Mouse (Mus musculus) myocyte (in vitro differentiated cells): ENCODE results near the gene Nat8f3. TPM values are rescaled to one million over a fixed set of nuclear protein-coding genes. Genes with fewer than 3 reads are reported as not detected.
"Not testable (repeated sequence)": the region's sequence is repeated elsewhere in the genome, so short reads cannot be mapped to it uniquely, and the experiment has no call there.

Source experiments
- H3K27me3 ChIP-seq: one replicate; pipeline ENCODE4 v1.6.1; 2011; ENCODE audit not compliant: control insufficient read depth, insufficient read depth, insufficient read length
- H3K36me3 ChIP-seq: one replicate; pipeline ENCODE4 v1.6.1; 2011; ENCODE audit not compliant: control insufficient read depth, insufficient read depth
- H3K4me2 ChIP-seq: one replicate; pipeline ENCODE4 v1.6.1; 2011; ENCODE audit warnings: low read depth, control low read depth
- H3K4me3 ChIP-seq: one replicate; pipeline ENCODE4 v1.5.1; 2011; ENCODE audit warnings: mild to moderate bottlenecking, control low read depth, moderate library complexity
- H3K79me2 ChIP-seq: one replicate; pipeline ENCODE4 v1.6.1; 2011; ENCODE audit not compliant: control insufficient read depth, insufficient read depth
- H3ac ChIP-seq: one replicate; pipeline ENCODE4 v1.6.1; 2011; ENCODE audit not compliant: control insufficient read depth, insufficient read length
- polyA plus RNA-seq: library from polyadenylated mRNA; unstranded; fragments of >200 nt; fragmentation: generic; extraction: Trizol; gene quantifications from one replicate; pipeline ENCODE4 v1.2.1, GENCODE M21; 2012; ENCODE audit warnings: missing spikeins

The Nat8f3 gene
- polyA plus RNA-seq, 1 experiment, result not detected

DNA sequence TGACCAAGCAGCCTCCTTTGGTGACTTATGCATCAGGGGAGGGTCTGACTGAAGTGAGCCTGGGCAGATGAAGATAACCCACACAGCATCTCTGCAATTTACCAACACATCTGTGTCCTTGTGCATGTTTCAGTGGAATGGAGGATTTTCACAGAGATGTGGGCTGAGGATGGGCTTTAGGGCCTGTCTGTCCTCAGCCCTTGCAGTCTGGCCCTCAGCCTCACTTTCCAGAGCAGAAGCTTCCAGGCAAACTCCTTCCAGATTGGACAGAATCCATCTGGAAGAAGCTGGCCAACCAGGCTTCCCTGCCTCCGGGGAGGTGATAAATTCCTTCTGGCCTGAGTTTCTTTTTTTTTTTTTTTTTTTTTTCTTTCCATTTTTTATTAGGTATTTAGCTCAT is 55.9 kb downstream of the Nat8f3 start:
- H3K4me3 ChIP-seq, H3K79me2 ChIP-seq, H3K4me2 ChIP-seq, H3ac ChIP-seq, H3K36me3 ChIP-seq, H3K27me3 ChIP-seq: not testable (repeated sequence)

DNA sequence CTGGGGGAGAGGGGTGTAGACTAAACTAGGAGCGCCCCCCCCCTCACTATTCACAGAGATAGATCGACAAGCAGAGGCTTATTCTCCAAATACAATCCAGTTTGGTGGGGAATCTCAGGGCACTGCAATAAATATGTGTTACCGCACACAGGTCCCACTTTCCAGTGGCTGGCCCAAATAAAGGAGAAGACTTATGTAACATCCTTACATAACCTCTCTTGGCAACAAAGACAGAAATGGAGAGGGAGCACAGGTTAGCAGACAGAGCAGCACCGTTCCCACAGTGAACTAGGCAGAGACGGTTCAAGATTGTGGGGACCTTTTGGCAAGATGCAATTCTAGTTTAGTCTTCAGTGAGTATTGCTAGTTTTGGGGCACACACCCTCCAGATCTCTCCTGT is 56.3 kb downstream of the Nat8f3 start:
- not testable (repeated sequence) for H3K4me3 ChIP-seq, H3K27me3 ChIP-seq, H3K4me2 ChIP-seq, H3ac ChIP-seq, H3K36me3 ChIP-seq, H3K79me2 ChIP-seq

DNA sequence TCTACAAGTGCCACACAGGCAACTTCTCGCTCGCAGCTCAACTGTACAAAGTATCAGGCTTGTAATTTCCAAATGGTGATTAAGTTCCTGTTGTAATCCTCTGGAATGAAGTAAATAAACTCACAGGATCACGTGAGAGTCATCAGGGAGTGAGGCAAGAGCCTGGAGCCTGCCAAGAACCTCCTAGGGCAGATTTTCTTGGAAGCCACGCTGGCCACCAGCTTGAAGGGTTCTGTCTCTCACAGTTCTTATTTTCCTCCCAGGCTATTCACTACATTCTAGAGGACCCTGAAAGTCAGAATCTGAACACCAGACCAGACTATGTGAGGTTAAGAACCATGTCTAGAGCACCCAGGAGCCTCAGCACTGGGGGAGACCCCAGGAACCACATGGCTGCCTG is 63.6 kb downstream of the Nat8f3 start:
- H3K36me3 ChIP-seq, H3K27me3 ChIP-seq, H3ac ChIP-seq, H3K79me2 ChIP-seq, H3K4me2 ChIP-seq, H3K4me3 ChIP-seq: not testable (repeated sequence)

Other genes with a start within 250 kb of the Nat8f3 start
- 0.62 TPM for gene Alms1, start 178.2 kb downstream of the Nat8f3 start, polyA plus RNA-seq
- not detected for gene Nat8f7, start 52.5 kb downstream of the Nat8f3 start, polyA plus RNA-seq
- not detected for gene Nat8f6, start 55.2 kb upstream of the Nat8f3 start, polyA plus RNA-seq
- gene Nat8f5, start 55.2 kb upstream of the Nat8f3 start, polyA plus RNA-seq, result not detected
- gene Nat8, start 66.3 kb upstream of the Nat8f3 start, polyA plus RNA-seq, result not detected
- gene Nat8f2, start 103.4 kb upstream of the Nat8f3 start, polyA plus RNA-seq, result not detected
- 0.31 TPM for gene Nat8f4, start 139.1 kb upstream of the Nat8f3 start, polyA plus RNA-seq
- 19.8 TPM for gene Tprkb, start 146.1 kb upstream of the Nat8f3 start, polyA plus RNA-seq
- 3.8 TPM for gene Nat8f1, start 149.9 kb upstream of the Nat8f3 start, polyA plus RNA-seq
- gene Dusp11, start 195.9 kb upstream of the Nat8f3 start, polyA plus RNA-seq, result 20.8 TPM